Mouse (Mus musculus): ENCODE results near the gene Rassf3.

DNA sequence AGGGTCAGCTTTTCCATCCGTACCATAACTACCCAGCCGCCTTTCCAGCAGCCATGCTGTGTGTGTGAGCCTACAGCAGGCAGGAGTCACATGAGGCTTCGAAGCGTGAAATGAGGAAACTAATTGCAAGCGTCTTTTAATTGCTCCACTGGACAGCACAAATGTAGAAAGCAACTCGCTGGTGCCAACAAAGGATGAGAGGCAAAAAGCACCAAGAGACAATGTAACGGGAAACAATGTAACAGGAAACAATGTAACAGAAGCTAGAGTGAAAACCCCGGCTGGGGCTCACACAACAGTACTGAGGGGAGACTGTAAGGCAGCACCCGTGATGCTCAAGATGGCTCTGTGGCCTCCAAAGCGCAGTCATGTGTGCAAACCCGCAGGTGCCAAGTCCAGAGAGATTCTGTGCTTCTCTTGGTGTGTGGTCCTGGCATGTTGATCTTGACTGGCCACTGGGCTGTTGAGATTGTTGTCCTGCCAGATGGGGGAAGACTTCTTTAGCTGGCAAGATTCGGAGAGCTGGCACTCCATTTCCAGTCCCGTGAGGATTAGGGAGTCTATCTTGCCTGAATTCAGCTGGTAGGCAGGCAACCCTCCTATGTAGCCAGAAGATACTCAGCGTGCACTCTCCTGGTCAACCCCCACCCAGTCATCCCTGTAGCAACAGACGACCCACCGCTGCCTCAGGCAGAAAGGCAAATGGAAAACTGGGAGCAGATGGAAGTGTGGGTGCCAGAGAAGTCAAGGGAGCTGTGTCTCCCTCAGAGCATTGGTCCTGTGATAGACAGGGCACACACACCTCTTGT lies 52.4 kb downstream of the Rassf3 start:
- TF ChIP-seq MXI1 (IDR thresholded peaks at IDR 0.05; ENCODE audit: low read depth, low read length) (no peak), JUN (IDR thresholded peaks at IDR 0.05; ENCODE audit: insufficient read depth, low read depth, low read length) (no peak), ETS1 (conservative IDR thresholded peaks at IDR 0.05; ENCODE audit: low read depth, low read length) (no peak), CTCF (conservative IDR thresholded peaks at IDR 0.05 in 1 of 2, IDR thresholded peaks at IDR 0.05 in 1 of 2; ENCODE audit: low read depth in 2 of 2, low read length in 2 of 2) (no peak), HCFC1 (IDR thresholded peaks at IDR 0.05; ENCODE audit: low read depth, low read length) (no peak), ZKSCAN1 (IDR thresholded peaks at IDR 0.05; ENCODE audit: borderline replicate concordance, low read depth, low read length) (no peak), BHLHE40 (IDR thresholded peaks at IDR 0.05; ENCODE audit: low read depth, low read length) (no peak), POLR2A (IDR thresholded peaks at IDR 0.05; ENCODE audit: low read depth, low read length) (no peak), MAX (IDR thresholded peaks at IDR 0.05; ENCODE audit: low read length) (no peak), CHD1 (IDR thresholded peaks at IDR 0.05; ENCODE audit: low read depth, low read length) (no peak), TCF12 (IDR thresholded peaks at IDR 0.05; ENCODE audit: low read depth, low read length) (no peak)

Data from CH12.LX (cell line).